Mouse (Mus musculus) liver (tissue): ENCODE results near the gene Sclt1.
A peak's percentile ranks its signal among the peaks of the same experiment; 100 is the strongest.
"Not testable (repeated sequence)": the region's sequence is repeated elsewhere in the genome, so short reads cannot be mapped to it uniquely, and the experiment has no call there.

Experiments used
- DNase-seq: peaks from one replicate; pipeline ENCODE4 v3.0.0-alpha.2; 2020; ENCODE audit warnings: mixed read lengths

Sclt1 gene

DNA sequence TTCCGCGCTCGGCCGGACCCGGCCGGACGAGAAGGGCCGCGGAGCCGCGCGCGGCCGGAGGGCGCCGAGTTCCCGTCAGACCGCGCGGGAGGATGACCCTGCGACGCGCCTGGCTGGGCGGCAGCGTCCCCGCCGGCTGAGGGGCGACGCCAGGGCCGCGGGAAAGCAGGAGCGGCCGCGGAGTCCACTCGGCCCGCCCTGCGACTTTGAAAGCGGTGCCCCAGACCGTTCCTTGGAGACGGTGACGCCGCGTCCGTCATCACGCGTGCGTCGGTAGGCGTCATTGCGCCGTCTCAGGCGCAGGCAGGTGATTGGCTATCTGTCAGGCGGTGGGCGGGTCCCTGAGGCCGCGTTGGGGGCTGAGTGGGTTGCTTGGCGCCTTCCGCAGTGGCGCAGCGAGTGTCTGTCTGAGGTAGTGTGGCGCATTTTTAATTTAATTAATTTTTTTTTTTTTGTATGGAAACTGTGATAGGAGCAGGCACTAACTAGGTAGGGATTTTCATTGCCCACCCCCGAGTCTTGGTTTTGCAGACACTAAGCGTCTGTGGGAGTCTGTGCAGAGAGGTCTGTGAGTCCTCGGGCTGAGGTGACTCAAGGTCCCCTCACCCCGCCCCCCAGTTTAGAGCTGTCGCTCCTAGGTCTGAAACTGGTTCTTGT lies at the start of gene Sclt1, which contains the start of gene D3Ertd751e:
Sclt1 (minus strand) TSS at position 237 of the 657 bp plus-strand sequence.
D3Ertd751e (plus strand) TSS at position 334 of the 657 bp plus-strand sequence.
- peak; percentile 96 for DNase-seq

DNA sequence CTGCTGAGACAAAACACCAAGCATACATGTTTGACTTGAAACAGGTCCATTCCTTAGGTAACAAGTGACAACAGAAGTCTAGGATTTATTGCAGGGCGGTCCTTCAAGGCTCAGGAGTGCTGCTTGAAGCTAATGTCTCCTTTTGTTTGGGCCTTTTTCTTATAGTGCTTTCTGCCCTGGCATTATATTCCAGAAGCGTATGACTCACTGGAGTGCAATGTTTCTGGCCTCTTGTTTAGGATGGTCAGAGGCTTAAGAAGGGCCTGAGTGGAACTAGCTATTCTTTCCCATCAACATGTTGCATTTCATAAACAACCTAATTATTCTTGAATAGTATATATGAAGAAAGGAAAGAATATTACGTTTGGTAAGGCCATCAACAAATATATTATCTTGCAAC lies 19.8 kb upstream of the Sclt1 start:
- DNase-seq = no peak

GRCm38 (mm10) chr3:41754556-41754955 lies 12.2 kb upstream of the Sclt1 start:
- no peak for DNase-seq

- DNase-seq = peak; percentile 3
Measured at GRCm38 (mm10) chr3:41743436-41743835, 1.1 kb upstream of the Sclt1 start.

- DNase-seq = peak; percentile 16
Measured at GRCm38 (mm10) chr3:41741601-41742277, 575 bp downstream of the Sclt1 start.

DNA sequence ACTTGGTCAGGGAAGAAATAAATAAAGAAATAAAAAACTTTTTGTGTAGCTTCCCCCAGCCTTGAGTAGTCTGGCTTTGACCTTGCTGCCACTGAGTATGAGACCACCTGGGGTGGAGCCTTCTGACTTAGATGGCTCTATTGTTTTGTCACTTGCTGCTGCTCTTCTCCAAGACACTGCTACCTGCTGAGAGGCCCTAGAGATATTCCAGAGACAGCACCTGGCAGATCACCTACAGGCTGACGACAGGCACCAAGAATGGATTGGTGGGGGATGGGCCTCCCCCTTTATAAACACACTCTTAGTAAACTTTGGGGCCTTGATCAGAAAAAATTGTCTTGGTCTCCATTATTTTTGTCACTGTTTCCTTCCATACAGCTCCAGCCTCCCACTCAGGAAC lies 46.6 kb downstream of the Sclt1 start:
- no peak for DNase-seq

DNA sequence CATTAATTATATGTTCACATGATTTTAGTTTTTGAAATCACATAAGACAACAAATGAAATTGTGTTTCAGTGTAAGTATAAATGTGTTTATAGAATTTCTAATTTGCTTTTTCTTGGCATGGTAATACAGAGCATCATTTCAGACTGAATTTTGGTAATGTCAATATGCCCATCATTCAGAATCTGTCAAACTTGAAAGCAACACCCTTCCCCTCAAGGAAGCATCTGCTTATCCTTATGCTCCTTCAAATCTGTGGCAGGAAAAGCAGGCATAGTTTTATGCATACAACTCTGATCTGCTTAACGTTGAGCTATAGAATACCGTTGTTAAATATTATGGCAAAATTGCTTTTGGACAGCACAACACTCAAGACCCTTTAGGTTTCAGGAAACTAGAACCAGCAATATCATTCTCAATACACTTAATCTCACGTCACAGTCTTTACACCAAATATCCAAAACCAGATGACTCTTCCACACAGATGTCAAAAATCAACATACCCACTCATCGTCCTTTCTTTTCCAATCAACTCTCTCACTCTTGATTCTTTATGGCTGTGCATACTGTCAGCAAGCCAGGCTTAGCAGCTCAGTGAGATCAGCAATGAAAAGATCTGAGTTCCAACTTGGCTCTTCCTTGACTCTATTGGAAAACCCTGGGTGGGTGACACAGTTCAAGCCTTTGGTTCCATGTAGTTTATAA lies 49.7 kb downstream of the Sclt1 start:
- DNase-seq = no peak

GRCm38 (mm10) chr3:41690114-41690640 lies 52.1 kb downstream of the Sclt1 start:
- DNase-seq = not testable (repeated sequence)

DNA sequence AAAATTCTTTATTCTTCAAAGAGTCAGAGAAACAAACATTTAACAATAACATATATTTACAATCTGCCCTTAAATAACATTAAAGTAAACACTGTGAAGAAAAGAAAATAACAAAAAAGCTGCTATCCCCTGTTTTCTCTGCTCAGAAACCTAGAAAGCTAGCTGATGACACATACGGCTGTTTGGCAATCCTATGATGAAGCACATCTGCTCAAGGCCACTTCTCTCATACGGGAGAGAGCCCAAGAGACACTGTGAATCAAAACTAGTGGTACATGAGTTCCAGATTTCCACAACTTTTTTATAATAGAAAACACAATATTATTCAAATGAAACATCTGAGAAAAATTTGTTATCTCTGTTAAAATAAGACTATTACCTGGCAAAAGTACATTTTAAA lies 55.9 kb downstream of the Sclt1 start:
- DNase-seq = no peak

GRCm38 (mm10) chr3:41682084-41682483 lies 60.2 kb downstream of the Sclt1 start:
- no peak for DNase-seq

- no peak for DNase-seq
Measured at GRCm38 (mm10) chr3:41676648-41677047, 65.7 kb downstream of the Sclt1 start.

GRCm38 (mm10) chr3:41674778-41675177 lies 67.5 kb downstream of the Sclt1 start:
- no peak for DNase-seq

GRCm38 (mm10) chr3:41655642-41656041 lies 86.7 kb downstream of the Sclt1 start:
- no peak for DNase-seq

DNA sequence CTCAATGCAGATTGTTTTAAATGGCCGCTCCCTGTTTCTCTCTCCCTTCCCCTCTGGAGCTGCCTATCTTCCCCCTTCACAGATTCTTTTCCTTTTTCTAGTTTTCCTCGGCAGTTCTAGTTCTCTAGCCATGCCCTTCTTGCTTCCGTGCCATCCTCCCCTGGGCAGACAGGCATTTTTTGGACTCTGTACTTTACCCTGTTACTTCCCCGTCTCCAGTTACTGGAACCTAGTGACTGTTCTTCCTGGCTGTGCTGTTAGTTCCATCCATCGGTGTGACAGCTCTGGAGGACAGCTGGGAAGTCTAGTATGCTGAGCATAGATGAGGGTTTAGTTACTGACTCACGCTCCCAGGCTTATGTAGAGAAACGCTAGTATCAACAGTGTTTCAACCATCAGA lies 121.3 kb downstream of the Sclt1 start:
- no peak for DNase-seq

DNA sequence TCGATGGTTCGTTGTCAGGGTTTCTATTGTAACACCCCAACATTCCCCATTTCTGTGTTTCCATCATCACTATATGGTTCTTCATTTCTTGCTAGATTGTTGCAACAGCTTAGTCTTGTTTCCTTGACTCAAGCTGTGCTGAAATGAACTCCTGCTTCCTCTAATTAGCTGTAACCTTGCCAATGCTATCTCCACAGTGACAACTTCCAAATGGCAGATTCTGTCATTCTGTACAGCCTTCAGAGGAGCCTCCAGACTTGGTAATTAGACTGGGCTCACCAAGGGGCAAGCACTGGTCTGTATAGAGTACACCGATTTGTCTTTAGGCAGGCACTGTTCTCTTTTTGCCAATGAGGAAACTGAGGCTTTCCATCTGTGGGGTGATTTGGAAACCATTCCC lies 123.8 kb downstream of the Sclt1 start:
- no peak for DNase-seq

DNA sequence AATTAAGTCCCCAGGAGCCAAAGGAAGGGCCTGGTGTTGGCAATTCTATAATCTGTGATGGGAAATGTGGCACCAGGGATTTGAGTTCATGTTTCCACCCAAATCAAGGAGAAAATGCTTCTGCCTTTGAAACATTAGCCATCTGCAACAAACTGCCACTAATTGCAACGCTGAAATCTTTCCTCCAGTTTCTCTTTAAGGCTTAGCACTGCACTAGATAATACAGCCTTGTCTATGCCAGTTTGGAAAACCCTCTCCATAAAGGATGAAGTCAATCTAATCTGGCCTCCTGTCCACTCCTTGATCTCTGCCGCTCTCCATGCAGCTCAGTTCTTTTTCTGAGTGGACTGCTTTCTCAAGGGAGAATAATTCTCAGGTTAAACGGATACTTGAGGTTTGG lies 124.3 kb downstream of the Sclt1 start:
- no peak for DNase-seq

GRCm38 (mm10) chr3:41614230-41614985 lies 127.9 kb downstream of the Sclt1 start:
- DNase-seq = no peak

GRCm38 (mm10) chr3:41613706-41614105 lies 128.6 kb downstream of the Sclt1 start:
- no peak for DNase-seq

DNA sequence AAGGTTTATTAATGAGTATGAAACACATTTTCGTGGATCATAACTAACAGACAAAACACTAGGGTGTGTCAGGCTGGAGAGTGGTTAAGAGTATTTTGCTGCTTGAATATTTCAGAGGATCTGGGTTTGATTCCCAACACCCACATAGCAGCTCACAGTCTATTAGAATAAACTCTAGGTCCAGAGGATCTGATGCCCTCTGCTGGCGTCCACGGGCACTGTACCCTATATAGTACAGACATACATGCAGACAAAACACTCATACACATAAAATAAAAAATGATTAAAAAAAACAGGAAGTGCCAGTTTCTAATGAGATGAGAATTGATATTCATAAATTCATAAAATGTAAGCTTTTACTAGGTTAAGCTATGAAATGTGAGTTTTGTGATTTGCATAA lies 130.1 kb downstream of the Sclt1 start:
- DNase-seq = no peak

GRCm38 (mm10) chr3:41609071-41609470 lies 133.2 kb downstream of the Sclt1 start:
- DNase-seq = no peak

DNA sequence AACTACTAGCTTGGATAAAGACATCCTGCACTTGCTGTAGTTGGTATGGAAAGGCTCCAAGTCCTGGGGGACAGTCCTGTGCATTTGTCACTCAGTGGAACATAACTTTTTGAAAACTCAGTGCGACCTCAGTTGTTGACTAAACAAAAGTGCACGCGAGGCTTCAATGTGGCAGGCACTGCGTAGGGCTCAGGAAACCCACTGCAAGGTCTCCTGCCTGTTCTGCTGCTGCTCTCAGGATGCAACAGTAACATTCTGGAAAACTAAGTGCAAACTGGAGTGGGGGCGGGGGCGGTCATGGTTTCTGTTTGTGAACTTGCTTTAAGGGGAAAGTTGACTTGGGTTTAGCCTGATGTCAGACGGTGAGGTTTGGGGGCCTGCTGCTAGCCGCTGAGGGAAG lies 134.8 kb downstream of the Sclt1 start:
- no peak for DNase-seq

GRCm38 (mm10) chr3:41607050-41607449 lies 135.3 kb downstream of the Sclt1 start:
- DNase-seq = no peak

DNA sequence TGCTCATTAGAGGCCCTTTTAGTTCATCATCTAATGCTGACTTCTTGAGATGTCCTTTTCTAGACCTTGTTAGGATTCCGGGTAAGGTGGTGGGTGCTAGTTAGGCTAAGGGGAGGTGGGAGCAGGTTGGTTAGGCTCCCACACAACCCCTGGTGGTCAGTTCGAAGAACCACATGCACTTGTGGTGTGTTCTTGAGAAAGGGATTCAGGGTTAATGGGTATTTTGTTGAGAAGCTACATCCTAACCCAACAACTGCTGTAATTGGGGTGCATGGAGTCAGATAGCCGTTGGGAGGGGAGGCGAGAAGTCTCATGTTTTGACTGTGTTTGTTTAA lies 136.0 kb downstream of the Sclt1 start:
- no peak for DNase-seq
